Mouse (Mus musculus): Measurements from ENCODE around the gene Znrd1as. TPM values are rescaled to one million over a fixed set of nuclear protein-coding genes. Genes with fewer than 3 reads are reported as not detected.

Gene Znrd1as
- polyA plus RNA-seq, 1 experiment = 15.9 TPM

DNA sequence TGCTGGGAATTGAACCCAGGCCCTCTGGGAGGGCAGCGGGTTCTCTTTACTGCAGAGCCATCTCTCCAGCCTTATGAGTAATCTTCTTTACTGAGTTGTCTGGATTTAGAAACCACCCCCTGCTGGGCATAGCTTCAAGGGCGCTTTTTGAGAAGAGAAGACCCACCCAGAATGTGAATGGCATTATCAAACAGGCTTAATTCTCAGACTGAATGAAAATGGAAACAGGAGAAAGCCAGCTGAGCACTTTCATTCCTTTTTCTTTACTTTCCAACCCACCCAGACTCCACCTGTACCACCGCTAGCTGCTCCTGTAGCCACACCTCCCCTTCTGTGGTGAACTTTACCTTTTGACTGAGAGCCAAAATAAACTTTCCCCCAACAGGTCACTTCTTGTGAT is 37.1 kb downstream of the Znrd1as start:
- DNase-seq (ENCODE audit: low spot score) = no peak

DNA sequence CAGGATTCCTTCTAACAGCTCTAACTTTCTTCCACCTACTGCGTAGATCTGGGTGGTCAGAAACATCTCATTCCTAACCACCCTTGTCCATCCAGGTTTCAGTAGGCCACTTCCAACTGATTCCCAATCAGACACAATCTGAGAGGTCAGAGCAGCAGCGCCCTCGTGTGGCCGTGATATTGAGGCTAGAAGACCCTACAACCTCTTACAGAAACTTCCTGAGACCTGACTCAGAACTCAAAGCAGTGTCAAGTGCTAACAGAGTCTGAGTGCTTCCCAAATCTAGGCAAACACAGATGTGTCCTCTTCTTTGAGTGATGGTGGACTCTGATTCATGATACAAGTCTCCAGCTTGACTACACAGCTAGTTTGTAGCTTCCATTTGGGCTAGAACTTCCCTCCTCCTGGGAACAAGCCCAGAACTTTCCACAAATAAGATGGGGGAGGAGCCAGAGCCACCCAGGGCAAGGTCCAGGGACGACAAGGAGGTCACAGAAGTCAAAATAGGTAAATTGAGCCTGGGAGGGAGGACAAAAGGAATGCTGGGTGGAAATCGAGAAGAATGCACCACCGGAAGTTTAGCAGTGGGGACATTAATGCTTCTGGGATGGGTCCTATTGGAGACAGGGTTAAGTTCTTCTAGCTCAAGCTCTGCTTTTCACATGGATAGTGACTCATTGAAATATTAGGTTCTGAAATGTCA is 38.8 kb downstream of the Znrd1as start:
- DNase-seq (ENCODE audit: low spot score) = peak; percentile 61

DNA sequence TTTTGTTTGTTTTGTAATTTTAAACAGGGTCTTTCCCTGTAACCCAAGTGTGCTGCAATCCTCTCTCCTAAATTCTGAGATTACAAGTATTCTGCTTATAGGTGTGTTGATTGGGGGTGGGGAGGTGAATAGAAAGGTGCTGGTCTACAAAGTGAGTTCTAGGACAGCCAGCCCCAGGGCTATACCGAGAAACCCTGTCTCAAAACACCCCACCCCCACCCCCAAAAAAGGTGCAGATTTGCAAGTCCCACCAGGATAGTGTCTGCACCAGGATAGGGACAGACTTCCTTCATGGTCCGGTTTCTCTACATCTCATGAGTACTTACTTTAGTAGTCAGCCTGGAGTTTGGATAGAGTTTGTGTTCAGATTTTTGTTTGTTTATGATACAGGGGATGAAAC is 40.1 kb downstream of the Znrd1as start:
- no peak for DNase-seq (ENCODE audit: low spot score)

DNA sequence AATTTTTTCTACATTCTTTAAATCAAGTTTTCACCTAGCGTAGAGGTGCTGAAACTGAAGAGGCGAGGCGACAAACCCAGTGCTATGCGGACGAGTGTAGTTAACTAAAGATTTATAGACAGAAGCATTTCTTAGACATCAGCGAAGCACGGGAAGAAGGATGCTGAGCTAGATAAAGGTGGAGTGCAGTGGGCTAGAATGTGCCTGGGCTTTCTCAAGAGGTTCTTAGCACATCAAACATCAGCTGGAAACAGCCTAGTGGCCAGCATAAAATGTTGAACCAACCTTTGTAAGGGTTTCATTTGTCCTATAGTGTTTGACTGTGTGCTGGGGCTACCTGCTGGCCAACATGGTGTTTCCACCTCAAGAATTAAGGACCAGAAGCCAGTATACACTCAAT is 42.5 kb downstream of the Znrd1as start, which contains the start of gene Zfp57:
Zfp57 (plus strand) TSS at position 301 of the 400 bp plus-strand sequence.
- no peak for DNase-seq (ENCODE audit: low spot score)

DNA sequence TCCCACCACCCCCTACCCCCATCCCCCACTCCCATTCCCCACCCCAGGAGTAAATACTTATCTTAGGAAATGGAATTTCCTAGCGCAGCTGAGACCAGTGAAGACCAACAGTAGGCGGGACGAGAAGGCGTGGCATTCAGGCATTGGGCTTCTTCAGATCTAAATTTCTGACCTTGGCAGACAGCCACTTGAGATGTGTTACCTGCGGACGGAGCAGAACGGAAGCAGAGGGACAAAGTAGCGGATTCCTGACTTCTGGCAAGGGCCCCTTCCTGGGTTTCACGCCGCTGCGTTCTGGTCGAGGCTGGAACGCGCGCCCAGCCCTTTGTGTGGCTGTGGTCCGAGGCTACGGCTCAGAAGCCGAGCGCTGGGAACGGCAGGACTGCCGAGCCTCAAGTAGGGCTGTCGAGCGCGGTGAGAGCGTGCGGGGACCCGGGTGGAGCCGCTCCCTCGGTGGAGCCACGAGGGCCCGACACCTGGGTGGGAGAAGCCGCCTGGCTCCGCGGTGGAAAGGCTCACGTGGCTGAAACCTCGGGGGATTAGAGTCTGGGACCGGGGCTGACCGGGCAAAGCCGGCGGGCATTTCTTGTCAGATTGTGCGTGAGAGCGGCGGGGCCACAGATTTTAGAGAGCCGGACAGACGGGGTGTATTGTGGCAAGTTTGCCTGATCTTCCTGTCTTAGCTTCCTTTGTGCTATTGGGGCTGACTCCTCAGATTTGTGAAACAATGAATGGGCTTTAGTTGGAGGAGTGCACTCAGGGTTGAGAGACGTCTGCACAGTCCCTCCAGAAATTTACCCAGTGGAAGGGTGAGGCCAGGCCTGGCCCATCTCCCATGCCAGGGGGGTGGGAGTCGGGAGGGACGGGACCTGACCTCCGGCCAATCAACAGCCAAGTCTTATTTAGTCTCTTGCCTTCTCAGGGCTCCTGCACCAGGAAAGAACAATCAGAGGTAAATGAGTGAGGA is 44.3 kb downstream of the Znrd1as start:
- peak; percentile 39 for DNase-seq (ENCODE audit: low spot score)

DNA sequence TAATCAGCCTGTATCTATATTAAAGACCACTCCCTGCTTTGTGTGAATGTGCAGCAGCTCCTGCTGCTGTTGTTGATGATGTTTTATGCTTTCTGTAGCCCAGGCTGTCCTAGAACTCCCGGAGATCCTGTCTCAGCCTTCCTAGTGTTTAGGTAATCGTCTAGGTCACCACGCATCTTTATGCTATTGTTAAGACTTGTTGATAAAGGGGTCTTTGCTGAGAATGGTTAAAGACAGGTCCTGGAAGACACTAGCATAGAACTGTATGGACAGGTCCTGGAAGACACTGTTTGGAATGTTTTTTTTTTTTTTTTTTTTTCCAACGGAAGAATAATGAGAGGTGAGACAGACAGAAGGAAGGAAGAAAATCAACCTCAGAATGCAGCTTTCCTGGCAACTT is 45.0 kb downstream of the Znrd1as start:
- no peak for DNase-seq (ENCODE audit: low spot score)

DNA sequence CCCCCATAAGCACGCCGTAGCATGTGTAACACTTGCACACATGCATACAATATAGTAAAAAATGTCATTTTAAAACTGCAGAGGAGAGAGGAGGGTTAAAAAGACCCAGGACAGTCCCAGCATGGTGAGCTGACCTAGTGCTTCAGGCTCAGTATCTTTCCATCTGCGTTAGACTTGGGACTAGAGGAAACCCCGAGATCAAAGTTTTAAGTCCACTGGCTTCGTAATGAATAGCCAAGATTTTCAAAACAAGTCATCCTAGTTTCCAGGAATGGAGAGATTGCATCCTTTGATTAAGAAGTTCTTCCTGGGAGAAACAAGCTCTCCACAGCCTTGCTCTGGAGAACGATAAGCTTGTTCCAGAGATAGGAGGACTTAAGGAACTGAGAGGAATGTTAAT is 49.8 kb downstream of the Znrd1as start:
- no peak for DNase-seq (ENCODE audit: low spot score)

DNA sequence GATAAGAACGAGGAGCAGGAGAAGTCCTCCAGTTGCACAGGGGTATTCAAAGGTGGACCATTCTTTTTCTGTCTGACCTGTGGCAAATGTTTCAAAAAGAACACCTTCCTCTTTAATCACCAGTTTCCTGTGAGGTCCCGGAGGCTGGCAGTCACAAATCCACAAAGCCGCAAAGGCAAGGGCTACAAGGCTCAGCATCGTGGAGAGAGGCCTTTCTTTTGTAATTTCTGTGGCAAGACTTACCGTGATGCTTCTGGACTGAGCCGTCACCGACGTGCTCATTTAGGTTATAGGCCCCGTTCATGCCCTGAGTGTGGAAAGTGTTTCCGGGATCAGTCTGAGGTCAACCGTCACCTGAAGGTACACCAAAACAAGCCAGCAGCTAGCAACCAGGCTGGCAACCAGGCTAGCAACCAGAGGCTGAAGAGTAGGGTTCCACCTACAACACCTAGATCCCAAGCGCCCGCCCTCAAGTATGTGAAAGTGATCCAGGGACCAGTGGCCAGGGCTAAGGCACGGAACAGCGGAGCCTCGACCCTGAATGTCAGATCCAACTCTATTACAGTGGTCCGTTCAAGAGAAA is 51.2 kb downstream of the Znrd1as start:
- no peak for DNase-seq (ENCODE audit: low spot score)

DNA sequence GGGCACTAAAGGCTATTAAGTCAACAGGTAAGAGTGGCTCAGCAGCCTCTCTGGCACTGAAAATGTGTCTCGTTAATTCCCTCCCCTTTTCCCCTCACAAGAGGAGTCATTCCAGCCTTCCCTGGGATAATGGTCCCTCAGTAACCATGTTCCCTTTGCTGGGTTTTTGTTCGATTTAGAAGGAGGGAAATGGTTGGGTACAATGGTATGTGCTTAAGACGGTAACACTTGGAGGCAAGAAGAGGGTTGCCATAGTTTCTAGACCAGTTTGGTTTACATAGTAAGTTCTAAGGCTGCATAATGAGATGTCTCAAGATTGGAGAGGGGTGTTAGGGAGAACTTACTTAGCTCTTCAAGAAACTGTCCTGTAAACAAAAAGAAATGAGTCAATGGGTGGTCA is 53.3 kb downstream of the Znrd1as start:
- DNase-seq (ENCODE audit: low spot score) = no peak

DNA sequence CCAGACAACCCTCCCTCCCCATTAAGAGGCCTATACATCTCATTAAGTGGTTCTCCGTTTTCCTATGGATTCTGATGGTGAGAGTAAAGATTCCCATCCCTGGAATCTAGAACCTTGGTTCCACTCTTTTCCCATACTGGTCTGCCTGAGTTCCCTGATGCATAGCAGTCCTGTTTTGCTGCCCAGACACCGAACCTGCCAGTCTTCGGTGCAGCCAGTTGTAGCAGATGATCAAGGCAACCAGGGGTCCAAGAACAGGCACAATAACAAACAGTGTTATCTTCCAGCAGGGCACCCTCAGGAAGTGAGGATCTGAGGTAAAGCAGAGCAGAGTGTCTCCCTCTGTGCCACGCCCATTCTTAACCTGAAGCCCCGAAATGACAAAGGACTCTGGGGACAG is 53.7 kb downstream of the Znrd1as start:
- no peak for DNase-seq (ENCODE audit: low spot score)

Other genes starting within 250 kb of the Znrd1as start
- not detected in 2 replicates for gene H2-M10.5, start 185.7 kb upstream of the Znrd1as start, polyA plus RNA-seq (2012; rRNA removed)
- gene H2-M10.6, start 146.4 kb upstream of the Znrd1as start, polyA plus RNA-seq (2012; rRNA removed) = not detected in 2 replicates
- 39.4 and 47.1 TPM in 2 replicates for gene Trim26, start 121.5 kb upstream of the Znrd1as start, polyA plus RNA-seq (2012; rRNA removed)
- gene Trim15, start 91.4 kb upstream of the Znrd1as start, polyA plus RNA-seq (2012; rRNA removed) = 0.03 TPM in 1 of 2 replicates, not detected in the other
- 0.07 TPM in 2 replicates for gene Trim10, start 89.0 kb upstream of the Znrd1as start, polyA plus RNA-seq (2012; rRNA removed)
- gene Trim40, start 68.5 kb upstream of the Znrd1as start, polyA plus RNA-seq (2012; rRNA removed) = 0.15 and 0.41 TPM in 2 replicates
- gene Trim31, start 60.5 kb upstream of the Znrd1as start, polyA plus RNA-seq (2012; rRNA removed) = not detected in 2 replicates
- 8.9 and 11.0 TPM in 2 replicates for gene Rnf39, start 15.7 kb upstream of the Znrd1as start, polyA plus RNA-seq (2012; rRNA removed)
- 114 and 122 TPM in 2 replicates for gene Ppp1r11, start 6.9 kb upstream of the Znrd1as start, polyA plus RNA-seq (2012; rRNA removed)
- gene Znrd1, start within 50 bp of the Znrd1as start, polyA plus RNA-seq (2012; rRNA removed) = 38.3 and 39.6 TPM in 2 replicates
- 0.30 and 0.56 TPM in 2 replicates for gene 2410137M14Rik, start 22.6 kb downstream of the Znrd1as start, polyA plus RNA-seq (2012; rRNA removed)
- 3.0 and 3.8 TPM in 2 replicates for gene H2-M5, start 30.9 kb downstream of the Znrd1as start, polyA plus RNA-seq (2012; rRNA removed)
- 22.6 and 32.3 TPM in 2 replicates for gene Zfp57, start 42.6 kb downstream of the Znrd1as start, polyA plus RNA-seq (2012; rRNA removed)
- 0.11 and 0.18 TPM in 2 replicates for gene Mog, start 64.8 kb downstream of the Znrd1as start, polyA plus RNA-seq (2012; rRNA removed)
- 72.1 and 81.4 TPM in 2 replicates for gene Gabbr1, start 87.4 kb downstream of the Znrd1as start, polyA plus RNA-seq (2012; rRNA removed)
- not detected in 2 replicates for gene Olfr90, start 129.9 kb downstream of the Znrd1as start, polyA plus RNA-seq (2012; rRNA removed)
- gene Olfr91, start 139.7 kb downstream of the Znrd1as start, polyA plus RNA-seq (2012; rRNA removed) = not detected in 2 replicates
- not detected in 2 replicates for gene Olfr92, start 161.5 kb downstream of the Znrd1as start, polyA plus RNA-seq (2012; rRNA removed)
- not detected in 2 replicates for gene Olfr93, start 202.9 kb downstream of the Znrd1as start, polyA plus RNA-seq (2012; rRNA removed)
- 0.52 and 1.0 TPM in 2 replicates for gene Ubd, start 235.3 kb downstream of the Znrd1as start, polyA plus RNA-seq (2012; rRNA removed)
- gene Olfr94, start 242.4 kb downstream of the Znrd1as start, polyA plus RNA-seq (2012; rRNA removed) = not detected in 2 replicates